Comparison of ENCODE assay signal across 22 mouse cellular contexts in genomic region chr12:73481165-73481564, GRCm38 (mm10).
A peak's percentile ranks its signal among the peaks of the same experiment; 100 is the strongest.
DNase-seq lines count a peak whose midpoint lies in the region; ATAC-seq and TF ChIP-seq lines count a peak whose summit lies in the region.
"Had no signal": no experiment of that assay in that cellular context is flagged by ENCODE, and none has a peak within 500 bp of the region (broad histone marks: within the 10 kb centered on the region; RNA-seq: fewer than 3 reads in every experiment).

No protein-coding gene starts in this region.

- DNase-seq in embryonic facial prominence, embryonic 10.5 days (ENCODE audit: low spot score), result no peak
- DNase-seq in lung, adult 18-20 months, result peak; percentile 24 to 59
- no peak for DNase-seq in lung, adult 2 months
- peak; percentile 21 for DNase-seq in lung, postnatal 10 days
- no peak for DNase-seq in left cerebral cortex, postnatal 14 days (ENCODE audit: low spot score in 2 of 2)
- no peak for DNase-seq in cerebellum, postnatal 10 days
- DNase-seq: cerebellum, adult 8-10 months; heart, postnatal 36 days; kidney, adult 18-20 months; layer of hippocampus, adult 9-11 months; right cerebral cortex, adult 18-20 months; right cerebral cortex, postnatal 4 days; thymus, postnatal 4 days had no signal

- TF ChIP-seq POLR2A in lung, adult 2 months (IDR thresholded peaks at IDR 0.05; ENCODE audit: borderline replicate concordance, extremely low read depth, low read depth, low read length), result no peak

- no peak overlapping the region for H3K4me2 ChIP-seq in embryonic facial prominence, embryonic 15.5 days (replicated peaks)
- H3K4me2 ChIP-seq: forebrain, embryonic 12.5 days; heart, embryonic 15.5 days; hindbrain, embryonic 13.5 days; stomach, embryonic 15.5 days had no signal

- no peak overlapping the region for H3K9ac ChIP-seq in embryonic facial prominence, embryonic 15.5 days
- H3K9ac ChIP-seq: forebrain, embryonic 12.5 days; heart, embryonic 15.5 days; hindbrain, embryonic 13.5 days; stomach, embryonic 15.5 days had no signal

- H3K27me3 ChIP-seq in embryonic facial prominence, embryonic 15.5 days, result 0 out of 2 replicates have a peak, but pooled peaks cover 5% of the 10 kb centered on the region
- H3K27me3 ChIP-seq in embryonic facial prominence, embryonic 10.5 days (replicated peaks; ENCODE audit: low read depth, poor library complexity, severe bottlenecking), result peaks cover 9% of the 10 kb centered on the region; the same call in 1 of the 2 replicates
- H3K27me3 ChIP-seq: heart, embryonic 15.5 days; hindbrain, embryonic 13.5 days; stomach, embryonic 15.5 days had no signal

- no peak for TF ChIP-seq CTCF in lung, adult 2 months (IDR thresholded peaks at IDR 0.05; ENCODE audit: insufficient read depth, low read length)

- peaks cover 12% of the 10 kb centered on the region for H3K4me1 ChIP-seq in embryonic facial prominence, embryonic 15.5 days
- peaks cover 25% of the 10 kb centered on the region for H3K4me1 ChIP-seq in embryonic facial prominence, embryonic 10.5 days
- H3K4me1 ChIP-seq in lung, adult 2 months (ENCODE audit: control insufficient read depth, insufficient read depth, low read length), result no peaks in the 10 kb centered on the region

- 71% methylated on average over 6 of the region's 6 CpGs for WGBS in embryonic facial prominence, embryonic 15.5 days
- 94% methylated on average over 6 of the region's 6 CpGs for WGBS in embryonic facial prominence, embryonic 10.5 days
- WGBS in lung, adult 2 months, result 68% methylated on average over 6 of the region's 6 CpGs

- no peak overlapping the region for H3K4me3 ChIP-seq in embryonic facial prominence, embryonic 15.5 days (replicated peaks)
- no peak overlapping the region for H3K4me3 ChIP-seq in embryonic facial prominence, embryonic 10.5 days
- H3K4me3 ChIP-seq in lung, adult 2 months (replicated peaks; ENCODE audit: extremely low read depth, low read depth, low read length), result no peak overlapping the region
- H3K4me3 ChIP-seq: forebrain, embryonic 12.5 days; heart, adult 2 months; heart, embryonic 15.5 days; hindbrain, embryonic 13.5 days; midbrain, embryonic 10.5 days; stomach, embryonic 15.5 days had no signal

- no peak for ATAC-seq in embryonic facial prominence, embryonic 15.5 days (ENCODE audit: insufficient number of reproducible peaks, low FRiP score, low TSS enrichment, low read depth)
- ATAC-seq: CD4-positive, CD25-positive, alpha-beta regulatory T cell, adult 4 months; midbrain, embryonic 16.5 days had no signal

- intact Hi-C loops in left cerebral cortex, postnatal 14 days (cut with DNase I), result no loop called here

- peak overlapping the region; percentile 58; the same call in 1 of the 2 replicates for H3K27ac ChIP-seq in embryonic facial prominence, embryonic 15.5 days (replicated peaks)
- H3K27ac ChIP-seq in embryonic facial prominence, embryonic 10.5 days (replicated peaks), result no peak overlapping the region
- H3K27ac ChIP-seq: forebrain, embryonic 12.5 days; heart, adult 2 months; heart, embryonic 15.5 days; hindbrain, embryonic 13.5 days; midbrain, embryonic 10.5 days; stomach, embryonic 15.5 days had no signal

- H3K9me3 ChIP-seq in embryonic facial prominence, embryonic 15.5 days (replicated peaks), result no peaks in the 10 kb centered on the region
- H3K9me3 ChIP-seq in embryonic facial prominence, embryonic 10.5 days, result no peaks in the 10 kb centered on the region
- H3K9me3 ChIP-seq: forebrain, embryonic 12.5 days; heart, embryonic 15.5 days; hindbrain, embryonic 13.5 days; midbrain, embryonic 10.5 days; stomach, embryonic 15.5 days had no signal

- no peaks in the 10 kb centered on the region for H3K36me3 ChIP-seq in embryonic facial prominence, embryonic 15.5 days
- no peaks in the 10 kb centered on the region for H3K36me3 ChIP-seq in embryonic facial prominence, embryonic 10.5 days (replicated peaks)
- H3K36me3 ChIP-seq: forebrain, embryonic 12.5 days; heart, embryonic 15.5 days; hindbrain, embryonic 13.5 days; midbrain, embryonic 10.5 days; stomach, embryonic 15.5 days had no signal

Comparison
In these comparisons a context has a peak if more than half of its experiments do, and no peak if none do; other contexts are left out.
1. DNase-seq: peak in lung, adult 18-20 months (2 of 2) and lung, postnatal 10 days (single experiment); none in embryonic facial prominence, embryonic 10.5 days (single experiment), lung, adult 2 months (single experiment), left cerebral cortex, postnatal 14 days (0 of 2) and cerebellum, postnatal 10 days (0 of 2).